Mouse (Mus musculus) splenic B cell, adult 2 months (primary cell): ENCODE results near the gene Rtn4ip1.
"Not testable (repeated sequence)": the region's sequence is repeated elsewhere in the genome, so short reads cannot be mapped to it uniquely, and the experiment has no call there.

Source experiments
- DNase-seq: peaks from one replicate; pipeline ENCODE4 v3.0.0-alpha.2; 2011; ENCODE audit warnings: low read depth, low spot score
- H3K27me3 ChIP-seq: 2 replicates; pipeline ENCODE4 v1.6.1; 2012; ENCODE audit warnings: mild to moderate bottlenecking, low read length, moderate library complexity, mixed read lengths; ENCODE audit not compliant: control insufficient read depth, poor library complexity, insufficient read depth, severe bottlenecking
- H3K36me3 ChIP-seq: 2 replicates; pipeline ENCODE4 v1.6.1; 2012; ENCODE audit warnings: mild to moderate bottlenecking, low read length, moderate library complexity, mixed read lengths; ENCODE audit not compliant: control insufficient read depth, poor library complexity, insufficient read depth, severe bottlenecking

Gene Rtn4ip1

GRCm38 (mm10) chr10:43980080-43980479 is 78.5 kb downstream of the Rtn4ip1 start:
- DNase-seq, result no peak
- H3K27me3 ChIP-seq, result 0 out of 2 replicates have a peak, but pooled peaks cover 2% of the 10 kb centered on the region

GRCm38 (mm10) chr10:43980742-43981141 is 79.1 kb downstream of the Rtn4ip1 start:
- H3K36me3 ChIP-seq, result peaks cover 18% of the 10 kb centered on the region
- DNase-seq, result peak; percentile 38
- H3K27me3 ChIP-seq, result not testable (repeated sequence)

More at GRCm38 (mm10) chr10:43980080-43980479, 78.5 kb downstream of the Rtn4ip1 start:
- peaks cover 18% of the 10 kb centered on the region for H3K36me3 ChIP-seq

GRCm38 (mm10) chr10:43982470-43982869 is 80.9 kb downstream of the Rtn4ip1 start:
- no peak for DNase-seq
- H3K27me3 ChIP-seq, result 0 out of 2 replicates have a peak, but pooled peaks cover 2% of the 10 kb centered on the region
- peaks cover 20% of the 10 kb centered on the region for H3K36me3 ChIP-seq

GRCm38 (mm10) chr10:43983241-43983640 is 81.6 kb downstream of the Rtn4ip1 start:
- Histone ChIP-seq H3K36me3 (peaks cover 26% of the 10 kb centered on the region), H3K27me3 (0 out of 2 replicates have a peak, but pooled peaks cover 2% of the 10 kb centered on the region)
- DNase-seq, result no peak

- no peak for DNase-seq
- Histone ChIP-seq H3K27me3 (0 out of 2 replicates have a peak, but pooled peaks cover 2% of the 10 kb centered on the region), H3K36me3 (peaks cover 26% of the 10 kb centered on the region)
Measured at GRCm38 (mm10) chr10:43983866-43984265, 82.3 kb downstream of the Rtn4ip1 start.

- DNase-seq, result peak; percentile 9
- Histone ChIP-seq H3K27me3 (no peaks in the 10 kb centered on the region), H3K36me3 (peaks cover 14% of the 10 kb centered on the region)
Measured at GRCm38 (mm10) chr10:43991268-43991667, 89.7 kb downstream of the Rtn4ip1 start.

GRCm38 (mm10) chr10:43992506-43992905 is 90.9 kb downstream of the Rtn4ip1 start:
- Histone ChIP-seq H3K36me3 (peaks cover 14% of the 10 kb centered on the region), H3K27me3 (no peaks in the 10 kb centered on the region)
- DNase-seq, result no peak

GRCm38 (mm10) chr10:43993198-43993597 is 91.6 kb downstream of the Rtn4ip1 start:
- Histone ChIP-seq H3K36me3 (peaks cover 8% of the 10 kb centered on the region; the same call in 1 of the 2 replicates), H3K27me3 (no peaks in the 10 kb centered on the region)
- no peak for DNase-seq

GRCm38 (mm10) chr10:43995858-43996650 is 94.4 kb downstream of the Rtn4ip1 start:
- peak; percentile 77 for DNase-seq
- H3K36me3 ChIP-seq, result peaks cover 8% of the 10 kb centered on the region; the same call in 1 of the 2 replicates
- H3K27me3 ChIP-seq, result no peaks in the 10 kb centered on the region

- peak; percentile 11 for DNase-seq
- Histone ChIP-seq H3K27me3 (no peaks in the 10 kb centered on the region), H3K36me3 (peaks cover 5% of the 10 kb centered on the region; the same call in 1 of the 2 replicates)
Measured at GRCm38 (mm10) chr10:43997276-43997675, 95.7 kb downstream of the Rtn4ip1 start.

GRCm38 (mm10) chr10:43998023-43998422 is 96.4 kb downstream of the Rtn4ip1 start:
- no peak for DNase-seq

GRCm38 (mm10) chr10:43998503-43999082 is 97.0 kb downstream of the Rtn4ip1 start:
- Histone ChIP-seq H3K27me3 (no peaks in the 10 kb centered on the region), H3K36me3 (0 out of 2 replicates have a peak, but pooled peaks cover under 1% of the 10 kb centered on the region)
- DNase-seq, result no peak

More at GRCm38 (mm10) chr10:43998023-43998422, 96.4 kb downstream of the Rtn4ip1 start:
- 0 out of 2 replicates have a peak, but pooled peaks cover 2% of the 10 kb centered on the region for H3K36me3 ChIP-seq
- no peaks in the 10 kb centered on the region for H3K27me3 ChIP-seq

- Histone ChIP-seq H3K36me3 (no peaks in the 10 kb centered on the region), H3K27me3 (no peaks in the 10 kb centered on the region)
- DNase-seq, result no peak
Measured at GRCm38 (mm10) chr10:44000156-44000865, 98.7 kb downstream of the Rtn4ip1 start.

- Histone ChIP-seq H3K36me3 (no peaks in the 10 kb centered on the region), H3K27me3 (no peaks in the 10 kb centered on the region)
- peak; percentile 79 for DNase-seq
Measured at GRCm38 (mm10) chr10:44002004-44002940, 100.7 kb downstream of the Rtn4ip1 start.
